Mouse (Mus musculus) kidney, postnatal 4 days (tissue): ENCODE measurements at regions not wholly inside any gene's neighbourhood (a gene's known extent, or its start where the extent isn't known, plus 50 kb on each side); places are given as distances from the start of the nearest gene placed in this dataset.
A peak's percentile ranks its signal among the peaks of the same experiment; 100 is the strongest.

Experiments
- DNase-seq, 2 experiments: peaks; one replicate each; pipeline ENCODE4 v3.0.0; 2021; ENCODE audit warnings: mixed read lengths in 2 of 2

- no peak for DNase-seq
Observed at GRCm38 (mm10) chr6:52433234-52433633, 119.9 kb downstream of the Evx1 start.

- DNase-seq, result no peak
Observed at GRCm38 (mm10) chr6:52434771-52435170, 121.5 kb downstream of the Evx1 start.

- DNase-seq, result no peak
Observed at GRCm38 (mm10) chr6:52435358-52435757, 122.1 kb downstream of the Evx1 start.

- DNase-seq, result peak in 1 of 2 experiments; percentile 19
Observed at GRCm38 (mm10) chr6:52438366-52438765, 125.1 kb downstream of the Evx1 start.

- DNase-seq, result no peak
Observed at GRCm38 (mm10) chr6:52439204-52439603, 125.9 kb downstream of the Evx1 start.

- DNase-seq, result no peak
Observed at GRCm38 (mm10) chr6:52440160-52440559, 126.9 kb downstream of the Evx1 start.

GRCm38 (mm10) chr6:52443112-52443984 lies 130.1 kb downstream of the Evx1 start:
- peak; percentile 14 to 36 for DNase-seq

GRCm38 (mm10) chr6:52458828-52459227 lies 145.5 kb downstream of the Evx1 start:
- DNase-seq, result no peak

GRCm38 (mm10) chr6:52461186-52461585 lies 147.9 kb downstream of the Evx1 start:
- DNase-seq, result no peak

- DNase-seq, result no peak
Observed at GRCm38 (mm10) chr6:52463369-52463768, 150.1 kb downstream of the Evx1 start.

- DNase-seq, result no peak
Observed at GRCm38 (mm10) chr6:52464571-52464970, 151.3 kb downstream of the Evx1 start.

- DNase-seq, result no peak
Observed at GRCm38 (mm10) chr6:52465834-52466525, 152.7 kb downstream of the Evx1 start.

GRCm38 (mm10) chr6:52470831-52471230 lies 157.5 kb downstream of the Evx1 start:
- DNase-seq, result no peak

- DNase-seq, result no peak
Observed at GRCm38 (mm10) chr6:52471384-52471957, 158.2 kb downstream of the Evx1 start.

- DNase-seq, result no peak
Observed at GRCm38 (mm10) chr6:52472008-52472407, 158.7 kb downstream of the Evx1 start.

- no peak for DNase-seq
Observed at GRCm38 (mm10) chr6:52473042-52473589, 159.8 kb downstream of the Evx1 start.

- DNase-seq, result no peak
Observed at GRCm38 (mm10) chr6:52473924-52474323, 160.6 kb downstream of the Evx1 start.

- DNase-seq, result no peak
Observed at GRCm38 (mm10) chr6:52475676-52476075, 162.4 kb downstream of the Evx1 start.

GRCm38 (mm10) chr6:52476907-52477306 lies 163.3 kb downstream of the Hibadh start:
- DNase-seq, result no peak

- DNase-seq, result peak in 1 of 2 experiments; percentile 16
Observed at GRCm38 (mm10) chr6:52477380-52477779, 162.8 kb downstream of the Hibadh start.

- no peak for DNase-seq
Observed at GRCm38 (mm10) chr6:52478624-52479023, 161.6 kb downstream of the Hibadh start.

- DNase-seq, result peak; percentile 77 to 86
Observed at GRCm38 (mm10) chr6:52479200-52479599, 161.0 kb downstream of the Hibadh start.

GRCm38 (mm10) chr6:52481975-52482374 lies 158.2 kb downstream of the Hibadh start:
- DNase-seq, result peak in 1 of 2 experiments; percentile 40
